Mouse (Mus musculus) small intestine, adult 2 months (tissue): ENCODE measurements at regions not wholly inside any gene's neighbourhood (a gene's known extent, or its start where the extent isn't known, plus 50 kb on each side); places are given as distances from the start of the nearest gene placed in this dataset.

ENCODE experiments used
- H3K27ac ChIP-seq: fragments of 200-500 bp; 2 replicates; pipeline ENCODE4 v1.5.1; 2012; ENCODE audit warnings: low read depth, low read length, control low read depth, inconsistent platforms; ENCODE audit not compliant: insufficient read depth
- H3K27me3 ChIP-seq: fragments of 200-500 bp; 2 replicates; pipeline ENCODE4 v1.6.1; 2012; ENCODE audit warnings: mild to moderate bottlenecking, moderate library complexity, low read length, inconsistent platforms; ENCODE audit not compliant: control insufficient read depth, insufficient read depth
- H3K36me3 ChIP-seq: fragments of 200-500 bp; 2 replicates; pipeline ENCODE4 v1.6.1; 2012; ENCODE audit warnings: mild to moderate bottlenecking, low read length, control low read depth, inconsistent platforms; ENCODE audit not compliant: control insufficient read depth, insufficient read depth
- H3K4me1 ChIP-seq: fragments of 200-500 bp; 2 replicates; pipeline ENCODE4 v1.6.1; 2012; ENCODE audit warnings: low read length, inconsistent platforms, mixed read lengths; ENCODE audit not compliant: control insufficient read depth, insufficient read depth, insufficient read length
- H3K4me3 ChIP-seq: fragments of 200-500 bp; 2 replicates; pipeline ENCODE4 v1.5.1; 2012; ENCODE audit warnings: low read depth, mild to moderate bottlenecking, control low read depth, inconsistent platforms, low read length, moderate library complexity
- CTCF ChIP-seq: fragments of 200-500 bp; IDR thresholded peaks from 2 replicates; pipeline ENCODE4 v1.5.1; 2012; ENCODE audit warnings: low read depth, mild to moderate bottlenecking, control low read depth, inconsistent platforms, low read length, moderate library complexity, mixed read lengths; ENCODE audit not compliant: insufficient replicate concordance, insufficient read length; ENCODE audit errors: extremely low read depth
- POLR2A ChIP-seq: fragments of 200-500 bp; IDR thresholded peaks from 2 replicates; pipeline ENCODE4 v1.6.1; 2012; ENCODE audit warnings: low read depth, mild to moderate bottlenecking, control low read depth, inconsistent platforms, low read length, moderate library complexity
- WGBS: fragments of 180-500 bp; shearing (Covaris S2); methylation state at CpG from one replicate; pipeline ENCODE4 v1.1.7; 2018; 5-methylcytosine and 5-hydroxymethylcytosine counted together

- 75% methylated on average over 7 of the region's 7 CpGs for WGBS
- Histone ChIP-seq H3K4me3 (no peak overlapping the region), H3K27me3 (no peaks in the 10 kb centered on the region), H3K27ac (no peak overlapping the region), H3K4me1 (no peaks in the 10 kb centered on the region), H3K36me3 (no peaks in the 10 kb centered on the region)
- TF ChIP-seq POLR2A (no peak), CTCF (no peak)
Observed at GRCm38 (mm10) chr17:15152477-15152876, 111.1 kb upstream of the Gm3448 start.

DNA sequence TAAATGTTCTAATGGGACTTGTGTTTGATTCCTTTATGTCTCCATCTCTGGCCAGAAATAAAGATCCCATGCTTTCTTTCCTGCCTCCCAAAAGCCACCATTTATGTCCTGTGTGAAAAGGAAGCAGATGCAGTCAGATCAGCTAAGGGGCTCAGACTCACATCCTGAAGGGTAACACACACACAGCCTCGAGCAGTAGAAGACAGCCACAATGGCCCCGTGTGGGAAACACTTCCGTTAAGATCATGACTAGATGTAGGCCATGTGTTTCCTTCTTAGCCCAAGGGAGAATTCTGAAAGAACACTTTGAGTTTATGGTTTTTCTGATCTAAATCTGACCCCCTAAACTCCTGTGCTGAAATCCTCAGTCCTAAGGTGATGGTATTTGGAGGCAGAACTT, 110.4 kb upstream of the Gm3448 start:
- WGBS, result 78% methylated on average over 3 of the region's 3 CpGs
- Histone ChIP-seq H3K4me3 (no peak overlapping the region), H3K27me3 (no peaks in the 10 kb centered on the region), H3K27ac (no peak overlapping the region), H3K4me1 (peaks cover under 1% of the 10 kb centered on the region; the same call in 1 of the 2 replicates), H3K36me3 (no peaks in the 10 kb centered on the region)
- TF ChIP-seq POLR2A (no peak), CTCF (no peak)

DNA sequence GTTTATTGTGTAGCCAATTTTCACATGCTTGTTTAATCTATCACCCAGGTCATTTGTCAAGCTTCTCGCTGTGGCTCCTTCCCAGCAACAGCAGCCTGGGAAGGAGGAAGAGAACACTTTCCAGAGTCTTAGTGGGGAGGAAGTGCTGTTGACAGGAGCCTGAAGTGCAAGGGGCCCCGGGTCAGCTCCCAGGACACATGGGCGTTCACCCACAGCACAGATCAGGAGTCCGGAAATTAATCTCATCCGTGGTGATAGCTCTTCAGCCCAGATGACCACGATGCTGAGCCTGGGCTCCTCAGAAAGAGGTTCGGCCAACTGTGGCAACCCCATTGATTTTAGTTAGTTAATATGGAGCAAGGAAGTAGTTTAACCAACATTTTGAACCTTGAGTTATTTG, 105.3 kb upstream of the Gm3448 start:
- no peak overlapping the region for H3K4me3 ChIP-seq
- TF ChIP-seq CTCF (no peak), POLR2A (no peak)
- no peaks in the 10 kb centered on the region for H3K36me3 ChIP-seq
- no peaks in the 10 kb centered on the region for H3K27me3 ChIP-seq
- H3K4me1 ChIP-seq, result peaks cover 3% of the 10 kb centered on the region; the same call in 1 of the 2 replicates
- no peak overlapping the region for H3K27ac ChIP-seq
- 22% methylated on average over 7 of the region's 7 CpGs for WGBS

DNA sequence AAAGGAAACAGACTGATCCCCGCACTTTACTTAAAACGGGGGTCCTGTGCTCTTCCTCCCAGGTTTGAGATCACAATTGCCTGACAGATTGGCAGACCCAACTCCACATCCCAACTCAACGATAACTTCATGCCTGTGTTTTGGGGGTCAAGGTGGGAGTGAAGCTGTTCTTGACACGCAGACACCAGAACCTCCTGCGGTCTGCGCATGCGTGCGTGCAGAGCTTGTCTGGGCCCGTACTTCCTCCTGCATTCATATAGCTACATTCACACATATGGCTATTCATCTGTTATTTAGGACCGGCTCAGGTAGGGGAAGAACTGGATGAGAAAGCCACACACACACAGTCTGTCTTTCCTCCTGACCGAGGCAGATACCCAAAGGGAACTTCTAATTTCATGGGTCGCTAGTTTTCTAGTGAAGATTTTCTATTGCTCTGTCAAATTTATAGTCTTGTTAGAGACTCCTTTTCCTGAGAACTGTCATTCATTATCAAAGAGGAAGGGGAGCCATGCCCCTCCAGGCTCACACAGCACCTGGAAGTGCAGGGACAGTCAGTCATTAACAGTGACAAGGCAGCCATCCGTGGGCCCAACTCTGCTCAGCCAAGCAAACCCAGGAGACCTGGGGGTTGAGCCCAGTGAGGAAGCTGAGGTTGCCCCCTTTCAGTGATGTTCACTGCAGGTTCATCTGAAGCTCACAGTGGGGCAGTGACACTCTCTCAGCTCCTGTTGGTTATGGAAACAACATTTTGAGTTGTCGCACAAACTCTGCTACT, 104.0 kb upstream of the Gm3448 start:
- no peak overlapping the region for H3K27ac ChIP-seq
- H3K36me3 ChIP-seq, result no peaks in the 10 kb centered on the region
- WGBS, result 87% methylated on average over 14 of the region's 14 CpGs
- peaks cover 3% of the 10 kb centered on the region; the same call in 1 of the 2 replicates for H3K4me1 ChIP-seq
- no peaks in the 10 kb centered on the region for H3K27me3 ChIP-seq
- no peak for TF ChIP-seq POLR2A
- no peak for TF ChIP-seq CTCF
- no peak overlapping the region for H3K4me3 ChIP-seq

DNA sequence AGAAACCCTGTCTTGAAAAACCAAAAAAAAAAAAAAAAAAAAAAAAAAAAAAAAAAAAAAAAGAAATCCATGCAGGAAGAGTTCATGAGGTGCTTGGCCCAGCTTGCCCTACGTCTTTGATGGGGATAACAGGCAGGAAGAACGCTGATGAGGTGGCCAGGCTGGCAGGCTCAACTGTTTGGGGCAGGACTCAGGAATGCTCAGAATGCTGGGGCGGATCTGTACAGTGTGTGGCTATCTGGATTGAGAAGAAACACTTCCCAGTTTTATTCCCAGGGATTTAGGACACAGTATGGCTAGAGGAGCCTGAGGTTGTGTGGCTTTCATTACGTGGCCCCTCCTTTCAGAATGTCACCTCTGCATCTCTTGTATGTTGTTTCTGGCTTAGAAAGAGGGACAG, 99.1 kb upstream of the Gm3448 start:
- Histone ChIP-seq H3K36me3 (no peaks in the 10 kb centered on the region), H3K27ac (no peak overlapping the region), H3K4me3 (no peak overlapping the region), H3K4me1 (no peaks in the 10 kb centered on the region), H3K27me3 (no peaks in the 10 kb centered on the region)
- no peak for TF ChIP-seq CTCF
- TF ChIP-seq POLR2A, result no peak
- 83% methylated on average over 4 of the region's 4 CpGs for WGBS
